21 mouse cellular contexts compared by ENCODE assay signal in the genomic region with DNA sequence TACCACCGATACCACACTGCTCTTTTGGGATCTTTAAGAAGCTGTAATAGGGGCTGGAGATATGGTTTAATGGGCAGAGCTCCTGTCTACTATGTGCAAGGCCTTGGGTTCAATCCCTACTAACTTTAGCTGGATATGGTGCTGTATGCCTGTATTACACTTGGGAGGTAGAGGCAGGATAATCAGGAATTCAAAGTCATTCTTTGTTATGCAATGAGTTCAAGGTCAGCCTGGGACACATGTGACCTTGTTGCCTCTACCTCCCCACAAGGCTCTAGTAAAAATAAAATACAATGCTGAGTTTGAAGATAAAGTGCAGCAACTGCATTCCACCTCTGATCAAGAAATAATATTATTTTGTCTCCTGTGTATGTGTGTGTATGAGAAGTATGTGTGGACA.
"Had no signal": no experiment of that assay in that cellular context is flagged by ENCODE, and none has a peak within 500 bp of the region (broad histone marks: within the 10 kb centered on the region; RNA-seq: fewer than 3 reads in every experiment).

No protein-coding gene starts in this region.

- H3K4me3 ChIP-seq: lung, embryonic 15.5 days; megakaryocyte, embryonic 14.5 days; midbrain, embryonic 13.5 days; midbrain, embryonic 15.5 days; myocyte; neural tube, embryonic 13.5 days; neural tube, embryonic 15.5 days; stomach, embryonic 15.5 days had no signal

- H3K36me3 ChIP-seq: lung, embryonic 15.5 days; midbrain, embryonic 13.5 days; midbrain, embryonic 15.5 days; neural tube, embryonic 13.5 days; neural tube, embryonic 15.5 days; stomach, embryonic 15.5 days had no signal

- H3K27ac ChIP-seq: lung, embryonic 15.5 days; macrophage; midbrain, embryonic 13.5 days; midbrain, embryonic 15.5 days; neural tube, embryonic 13.5 days; neural tube, embryonic 15.5 days; stomach, embryonic 15.5 days; stomach, postnatal 0 days had no signal

- H3K9me3 ChIP-seq: lung, embryonic 15.5 days; megakaryocyte, embryonic 14.5 days; midbrain, embryonic 13.5 days; midbrain, embryonic 15.5 days; neural tube, embryonic 13.5 days; neural tube, embryonic 15.5 days; stomach, embryonic 15.5 days had no signal

- H3K9ac ChIP-seq: liver, postnatal 0 days; lung, embryonic 15.5 days; midbrain, embryonic 13.5 days; midbrain, embryonic 15.5 days; neural tube, embryonic 13.5 days; neural tube, embryonic 15.5 days; stomach, embryonic 15.5 days had no signal

- ATAC-seq: liver, postnatal 0 days; lung, postnatal 0 days; midbrain, embryonic 13.5 days; midbrain, embryonic 15.5 days had no signal

- H3K27me3 ChIP-seq: lung, embryonic 15.5 days; megakaryocyte, embryonic 14.5 days; midbrain, embryonic 13.5 days; midbrain, embryonic 15.5 days; neural tube, embryonic 13.5 days; neural tube, embryonic 15.5 days; stomach, embryonic 15.5 days had no signal

- DNase-seq: liver, postnatal 0 days; lung, adult 2 months; lung, postnatal 14 days; lung, postnatal 36 days; retina, postnatal 1 day; right cerebral cortex, adult 18-20 months; right cerebral cortex, postnatal 25 days; thymus, adult 2 months; thymus, postnatal 25 days; thymus, postnatal 4 days had no signal
